Mouse (Mus musculus) ES-Bruce4 (cell line): ENCODE results near the gene Prr14l.

Experiments used
- CTCF ChIP-seq: IDR thresholded peaks from one replicate; pipeline ENCODE4 v1.8.1; 2011; ENCODE audit warnings: low read depth, low read length
- POLR2A ChIP-seq: IDR thresholded peaks from one replicate; pipeline ENCODE4 v1.8.1; 2011; ENCODE audit warnings: low read length; ENCODE audit not compliant: insufficient read depth

DNA sequence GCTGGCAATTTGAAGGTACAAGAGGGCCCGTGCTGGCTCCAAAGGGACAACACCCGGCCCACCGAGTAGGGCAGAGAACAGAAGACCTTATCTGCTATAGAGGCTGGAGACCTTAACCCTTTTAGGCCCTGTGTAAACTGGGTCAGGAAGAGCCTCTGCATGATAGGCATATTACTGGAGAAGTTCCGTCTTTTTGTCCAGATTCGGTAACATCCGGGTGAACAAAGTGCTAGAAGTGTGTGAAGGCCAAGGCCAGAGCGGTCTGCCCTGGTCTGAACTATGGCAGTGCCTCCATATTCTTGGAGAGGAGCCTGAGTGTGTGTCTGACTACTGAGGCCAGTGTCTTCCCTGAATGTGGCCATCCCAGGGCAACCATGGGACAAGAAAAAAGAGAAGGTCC, 27.0 kb downstream of the Prr14l start, which contains the start of gene Gm20671:
- TF ChIP-seq CTCF = no peak
- no peak for TF ChIP-seq POLR2A
